Mouse (Mus musculus): ENCODE data around the gene Pitpnm1. TPM values are rescaled to one million over a fixed set of nuclear protein-coding genes. Genes with fewer than 3 reads are reported as not detected.

Pitpnm1 gene
- polyA plus RNA-seq, 2 experiments, result 4.5 to 16.2 TPM

GRCm38 (mm10) chr19:4092750-4093149 is 7.0 kb upstream of the Pitpnm1 start:
- no peak overlapping the region for H3K4me3 ChIP-seq (replicated peaks; ENCODE audit: low read length)
- no peaks in the 10 kb centered on the region for H3K9me3 ChIP-seq (ENCODE audit: control insufficient read depth, low read length)
- no peak for ATAC-seq (ENCODE audit: low FRiP score, low read depth)
- H3K9ac ChIP-seq (ENCODE audit: low read depth, low read length, severe bottlenecking), result no peak overlapping the region
- TF ChIP-seq POLR2A (IDR thresholded peaks at IDR 0.05; ENCODE audit: borderline replicate concordance, extremely low read depth, insufficient read depth, insufficient read length), result no peak
- no peak overlapping the region for H3K27ac ChIP-seq (replicated peaks; ENCODE audit: low read depth, low read length)
- H3K4me1 ChIP-seq (ENCODE audit: control insufficient read depth, insufficient read depth, low read length), result peaks cover 9% of the 10 kb centered on the region
- H3K27me3 ChIP-seq (ENCODE audit: control insufficient read depth, insufficient read depth, low read length), result no peaks in the 10 kb centered on the region
- H3K36me3 ChIP-seq (ENCODE audit: control insufficient read depth, insufficient read depth, low read length), result no peaks in the 10 kb centered on the region
- H3K4me2 ChIP-seq (replicated peaks; ENCODE audit: low read depth, low read length, severe bottlenecking), result no peak overlapping the region
- no peak for DNase-seq (ENCODE audit: low spot score)
- WGBS, result 60% methylated on average over 3 of the region's 3 CpGs

GRCm38 (mm10) chr19:4093772-4094171 is 6.0 kb upstream of the Pitpnm1 start:
- Histone ChIP-seq H3K4me2 (replicated peaks; ENCODE audit: low read depth, low read length, severe bottlenecking) (no peak overlapping the region), H3K4me1 (ENCODE audit: control insufficient read depth, insufficient read depth, low read length) (peaks cover 11% of the 10 kb centered on the region), H3K27ac (replicated peaks; ENCODE audit: low read depth, low read length) (no peak overlapping the region), H3K27me3 (ENCODE audit: control insufficient read depth, insufficient read depth, low read length) (no peaks in the 10 kb centered on the region), H3K4me3 (replicated peaks; ENCODE audit: low read length) (no peak overlapping the region), H3K36me3 (ENCODE audit: control insufficient read depth, insufficient read depth, low read length) (no peaks in the 10 kb centered on the region), H3K9me3 (ENCODE audit: control insufficient read depth, low read length) (no peaks in the 10 kb centered on the region), H3K9ac (ENCODE audit: low read depth, low read length, severe bottlenecking) (no peak overlapping the region)
- TF ChIP-seq POLR2A (IDR thresholded peaks at IDR 0.05; ENCODE audit: borderline replicate concordance, extremely low read depth, insufficient read depth, insufficient read length), result no peak
- 36% methylated on average over 7 of the region's 7 CpGs for WGBS
- ATAC-seq (ENCODE audit: low FRiP score, low read depth), result no peak
- no peak for DNase-seq (ENCODE audit: low spot score)

- no peak overlapping the region for H3K9ac ChIP-seq (ENCODE audit: low read depth, low read length, severe bottlenecking)
- no peak for TF ChIP-seq POLR2A (IDR thresholded peaks at IDR 0.05; ENCODE audit: borderline replicate concordance, extremely low read depth, insufficient read depth, insufficient read length)
- ATAC-seq (ENCODE audit: low FRiP score, low read depth), result no peak
- H3K9me3 ChIP-seq (ENCODE audit: control insufficient read depth, low read length), result no peaks in the 10 kb centered on the region
- no peak for DNase-seq (ENCODE audit: low spot score)
- 60% methylated on average over 3 of the region's 3 CpGs for WGBS
- H3K4me3 ChIP-seq (replicated peaks; ENCODE audit: low read length), result no peak overlapping the region
- no peak overlapping the region for H3K4me2 ChIP-seq (replicated peaks; ENCODE audit: low read depth, low read length, severe bottlenecking)
- H3K27ac ChIP-seq (replicated peaks; ENCODE audit: low read depth, low read length), result no peak overlapping the region
- H3K4me1 ChIP-seq (ENCODE audit: control insufficient read depth, insufficient read depth, low read length), result peaks cover 15% of the 10 kb centered on the region
- 0 out of 2 replicates have a peak, but pooled peaks cover 3% of the 10 kb centered on the region for H3K27me3 ChIP-seq (ENCODE audit: control insufficient read depth, insufficient read depth, low read length)
- no peaks in the 10 kb centered on the region for H3K36me3 ChIP-seq (ENCODE audit: control insufficient read depth, insufficient read depth, low read length)
Observed at GRCm38 (mm10) chr19:4094348-4094747, 5.5 kb upstream of the Pitpnm1 start.

GRCm38 (mm10) chr19:4094774-4095303 is 5.0 kb upstream of the Pitpnm1 start:
- Histone ChIP-seq H3K4me3 (replicated peaks; ENCODE audit: low read length) (no peak overlapping the region), H3K27me3 (ENCODE audit: control insufficient read depth, insufficient read depth, low read length) (peaks cover 7% of the 10 kb centered on the region; the same call in 1 of the 2 replicates), H3K9me3 (ENCODE audit: control insufficient read depth, low read length) (no peaks in the 10 kb centered on the region), H3K27ac (replicated peaks; ENCODE audit: low read depth, low read length) (no peak overlapping the region), H3K4me2 (replicated peaks; ENCODE audit: low read depth, low read length, severe bottlenecking) (no peak overlapping the region), H3K4me1 (ENCODE audit: control insufficient read depth, insufficient read depth, low read length) (peaks cover 20% of the 10 kb centered on the region), H3K36me3 (ENCODE audit: control insufficient read depth, insufficient read depth, low read length) (no peaks in the 10 kb centered on the region), H3K9ac (ENCODE audit: low read depth, low read length, severe bottlenecking) (no peak overlapping the region)
- TF ChIP-seq POLR2A (IDR thresholded peaks at IDR 0.05; ENCODE audit: borderline replicate concordance, extremely low read depth, insufficient read depth, insufficient read length), result no peak
- DNase-seq (ENCODE audit: low spot score), result no peak
- no peak for ATAC-seq (ENCODE audit: low FRiP score, low read depth)
- WGBS, result 74% methylated on average over 5 of the region's 5 CpGs

- no peak for TF ChIP-seq POLR2A (IDR thresholded peaks at IDR 0.05; ENCODE audit: borderline replicate concordance, extremely low read depth, insufficient read depth, insufficient read length)
- H3K27me3 ChIP-seq (ENCODE audit: control insufficient read depth, insufficient read depth, low read length), result peaks cover 17% of the 10 kb centered on the region; the same call in 1 of the 2 replicates
- no peak overlapping the region; the same call in 1 of the 2 replicates for H3K4me2 ChIP-seq (replicated peaks; ENCODE audit: low read depth, low read length, severe bottlenecking)
- peaks cover 25% of the 10 kb centered on the region for H3K4me1 ChIP-seq (ENCODE audit: control insufficient read depth, insufficient read depth, low read length)
- WGBS, result 57% methylated on average over 3 of the region's 3 CpGs
- no peak overlapping the region for H3K9ac ChIP-seq (ENCODE audit: low read depth, low read length, severe bottlenecking)
- no peak for ATAC-seq (ENCODE audit: low FRiP score, low read depth)
- no peak overlapping the region for H3K4me3 ChIP-seq (replicated peaks; ENCODE audit: low read length)
- no peak for DNase-seq (ENCODE audit: low spot score)
- no peak overlapping the region for H3K27ac ChIP-seq (replicated peaks; ENCODE audit: low read depth, low read length)
- no peaks in the 10 kb centered on the region for H3K36me3 ChIP-seq (ENCODE audit: control insufficient read depth, insufficient read depth, low read length)
- no peaks in the 10 kb centered on the region for H3K9me3 ChIP-seq (ENCODE audit: control insufficient read depth, low read length)
Observed at GRCm38 (mm10) chr19:4095802-4096201, 4.0 kb upstream of the Pitpnm1 start.

Measured in limb, embryonic 14.5 days (tissue).